Mouse (Mus musculus) cerebellum, adult (tissue): ENCODE measurements around the gene Thra.
"Not testable (repeated sequence)": the region's sequence is repeated elsewhere in the genome, so short reads cannot be mapped to it uniquely, and the experiment has no call there.

Source experiments
- ATAC-seq: cut with Nextera tagmentation; 2 replicates; pipeline ENCODE4 v1.9.2; 2017; ENCODE audit warnings: mild to moderate bottlenecking, moderate library complexity, mixed read lengths; ENCODE audit not compliant: insufficient number of reproducible peaks, low FRiP score, low TSS enrichment

Gene Thra

DNA sequence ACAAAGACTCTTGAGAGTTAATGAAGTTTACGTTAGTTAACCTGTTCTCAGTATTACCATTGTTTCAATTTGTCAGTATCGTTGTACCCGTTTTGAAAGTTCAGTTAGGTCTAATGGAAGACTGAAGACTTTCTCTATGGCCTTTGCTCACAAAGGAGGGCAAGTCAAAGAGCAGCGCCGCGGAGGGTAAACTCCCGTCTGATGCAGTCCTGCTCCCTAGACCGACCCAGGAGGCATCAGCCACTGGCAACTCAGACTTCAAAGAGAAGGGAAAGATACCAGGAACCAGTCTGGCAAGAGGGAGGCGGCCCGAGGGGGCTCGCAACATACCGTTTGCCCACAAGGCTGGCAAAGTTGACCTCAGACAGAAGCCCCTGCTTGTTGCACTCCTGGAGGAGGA is 26.7 kb upstream of the Thra start:
- ATAC-seq, result no peak

DNA sequence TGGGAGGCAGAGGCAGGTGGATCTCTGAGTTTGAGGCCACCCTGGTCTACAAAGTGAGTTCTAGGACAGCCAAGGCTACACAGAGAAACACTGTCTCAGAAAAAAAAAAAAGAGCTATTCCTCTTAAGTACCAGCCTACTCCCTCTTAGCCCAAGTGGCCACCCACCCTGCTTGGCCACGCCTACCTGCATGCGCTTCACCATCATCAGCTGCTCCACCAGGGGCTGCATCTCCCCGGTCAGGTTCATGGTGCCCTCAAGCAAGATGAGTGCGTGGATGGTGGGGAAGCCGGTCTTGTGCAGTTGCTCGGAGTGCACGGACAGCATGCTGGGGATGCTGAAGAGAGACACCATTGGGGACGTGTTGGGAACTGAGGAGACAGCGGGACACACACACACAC is 24.5 kb upstream of the Thra start:
- ATAC-seq, result no peak

DNA sequence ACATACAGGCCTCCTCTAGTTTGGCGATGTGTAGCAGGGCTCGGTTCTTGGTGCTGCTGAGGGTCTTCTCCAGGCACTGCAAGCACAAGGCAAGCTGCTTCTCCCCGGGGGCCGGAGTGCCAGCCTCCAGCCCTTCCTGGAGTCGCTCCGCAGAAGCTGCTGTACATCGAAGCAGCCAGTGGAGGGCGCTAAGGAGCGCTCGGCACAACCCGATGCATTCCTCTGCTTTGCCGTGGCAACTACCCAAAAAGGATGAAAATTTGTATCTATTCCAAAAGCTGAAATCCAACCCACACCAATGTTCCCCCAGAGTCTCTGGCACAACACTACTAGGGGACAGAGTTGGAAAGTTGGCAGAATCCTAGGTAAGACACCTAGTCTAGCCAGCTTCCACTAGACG is 22.5 kb upstream of the Thra start:
- ATAC-seq, result 0 out of 2 replicates have a peak, but pooled peaks have one; percentile 31

DNA sequence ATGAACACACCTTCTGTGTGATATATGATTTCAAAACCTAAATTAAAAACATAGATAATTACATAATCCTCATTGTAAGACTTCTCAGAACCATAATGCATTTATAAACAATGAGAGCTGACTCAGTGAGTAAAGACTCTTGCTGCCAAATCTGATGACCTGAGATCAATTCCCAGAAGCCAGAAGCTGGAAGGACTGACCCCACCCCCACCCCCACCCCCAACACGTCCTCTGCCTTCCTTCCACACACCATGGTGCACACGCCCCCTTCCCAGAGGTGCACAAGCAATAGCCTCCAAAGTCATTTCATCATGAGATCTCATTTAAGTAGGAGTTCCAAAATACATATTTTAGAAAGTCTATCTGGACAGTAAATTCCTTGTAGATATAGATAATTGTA is 19.7 kb upstream of the Thra start:
- no peak for ATAC-seq

DNA sequence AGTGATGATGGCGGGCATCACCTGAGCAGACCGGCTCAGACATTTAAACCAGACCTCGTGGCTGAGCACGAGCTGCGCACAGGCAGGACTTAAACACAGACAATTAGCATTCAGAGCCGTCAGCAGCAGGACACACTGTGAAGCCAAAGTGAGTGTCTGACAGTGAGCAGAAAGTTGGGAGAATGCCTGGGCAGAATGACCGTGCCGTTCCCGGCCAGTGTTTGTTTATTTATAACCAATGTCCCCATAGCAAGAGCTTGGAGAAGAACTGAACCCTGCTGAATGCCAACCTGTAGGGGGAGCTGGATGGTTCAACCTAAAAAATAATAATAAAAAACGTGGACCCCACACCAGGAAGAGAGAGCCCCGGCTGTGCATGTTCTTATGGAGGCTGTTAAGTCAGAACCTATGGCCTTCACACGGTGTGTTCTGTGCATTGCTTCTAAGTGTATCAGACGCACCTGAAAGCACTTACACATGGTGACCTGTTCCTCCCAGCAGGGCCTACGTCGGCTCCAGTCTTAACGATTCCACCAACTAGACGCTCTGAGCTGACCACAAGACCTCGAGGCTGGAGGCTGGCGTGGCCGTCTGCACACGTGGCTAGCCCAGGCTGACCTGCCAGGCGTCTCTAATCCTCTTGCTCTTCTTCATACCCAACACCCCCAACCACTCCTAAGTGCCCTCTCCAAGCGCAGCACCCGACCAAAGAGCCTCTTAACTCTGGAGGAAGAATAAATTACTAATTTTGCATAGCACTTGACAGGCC is 18.8 kb upstream of the Thra start:
- ATAC-seq, result no peak

DNA sequence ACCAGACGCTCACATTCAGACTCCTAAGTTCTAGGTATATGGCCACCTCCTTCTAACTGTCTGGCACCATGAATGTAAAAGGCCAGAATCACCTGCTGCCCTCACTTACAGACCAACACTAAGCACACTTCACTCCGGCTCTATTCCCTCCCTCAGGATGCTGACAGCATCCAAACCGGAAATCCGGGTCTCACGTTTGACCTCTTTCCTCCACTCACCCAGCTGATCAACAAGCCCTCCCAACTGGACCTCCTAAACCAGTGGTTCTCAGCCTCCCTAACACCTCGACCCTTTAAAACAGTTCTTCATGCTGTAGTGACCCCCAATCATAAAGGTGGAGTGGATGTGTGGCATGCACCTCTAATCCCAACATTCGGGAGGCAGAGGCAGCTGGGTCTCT is 17.3 kb upstream of the Thra start:
- no peak for ATAC-seq

DNA sequence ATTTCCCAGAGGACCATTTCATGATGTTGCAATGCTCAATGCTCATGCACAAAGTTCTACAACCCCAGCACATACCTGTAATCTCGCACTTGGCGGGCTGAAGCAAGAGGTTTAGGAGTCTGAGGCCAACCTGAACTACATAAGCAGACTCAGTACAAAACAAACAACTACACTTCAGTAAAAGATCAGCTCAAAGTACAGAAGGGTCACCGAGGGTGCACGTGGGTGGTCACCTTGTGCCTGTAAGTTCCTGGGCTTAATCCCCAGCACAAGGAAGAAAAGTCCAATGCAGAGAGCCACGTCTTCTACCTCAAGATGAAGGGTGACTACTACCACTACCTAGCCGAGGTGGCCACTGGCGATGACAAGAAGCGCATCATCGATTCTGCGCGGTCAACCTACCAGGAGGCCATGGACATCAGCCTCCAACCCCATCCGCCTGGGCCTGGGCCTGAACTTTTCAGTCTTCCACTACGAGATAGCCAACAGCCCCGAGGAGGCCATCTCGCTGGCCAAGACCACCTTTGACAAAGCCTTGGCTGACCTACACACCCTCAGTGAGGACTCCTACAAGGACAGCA is 14.4 kb upstream of the Thra start:
- ATAC-seq, result no peak

DNA sequence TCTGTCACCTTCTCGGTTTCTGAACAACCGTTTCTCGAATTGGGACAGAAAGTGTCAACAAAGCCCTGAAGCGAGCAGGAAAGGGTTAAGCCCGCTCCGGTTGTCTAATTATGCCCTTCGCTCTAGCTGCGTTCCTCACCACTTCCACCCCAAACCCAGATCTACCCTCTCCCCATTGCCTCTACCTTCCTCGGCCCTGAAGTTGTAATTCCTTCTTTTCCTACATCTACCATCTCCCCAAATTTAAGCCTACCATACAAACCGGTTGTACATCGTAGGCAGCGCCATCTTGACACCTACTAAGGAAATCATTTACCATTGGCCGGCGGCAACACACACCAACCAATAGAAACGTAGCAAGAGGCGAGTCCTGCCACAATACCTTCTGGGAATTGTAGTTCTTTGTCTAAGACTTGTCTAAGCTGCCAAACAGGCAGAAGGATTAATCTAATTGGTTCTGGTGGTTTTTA is 11.3 kb upstream of the Thra start, which contains the start of gene Med24:
Gene Med24 (minus strand): TSS at position 317 of the 470 bp plus-strand sequence.
- ATAC-seq, result peak; percentile 97

DNA sequence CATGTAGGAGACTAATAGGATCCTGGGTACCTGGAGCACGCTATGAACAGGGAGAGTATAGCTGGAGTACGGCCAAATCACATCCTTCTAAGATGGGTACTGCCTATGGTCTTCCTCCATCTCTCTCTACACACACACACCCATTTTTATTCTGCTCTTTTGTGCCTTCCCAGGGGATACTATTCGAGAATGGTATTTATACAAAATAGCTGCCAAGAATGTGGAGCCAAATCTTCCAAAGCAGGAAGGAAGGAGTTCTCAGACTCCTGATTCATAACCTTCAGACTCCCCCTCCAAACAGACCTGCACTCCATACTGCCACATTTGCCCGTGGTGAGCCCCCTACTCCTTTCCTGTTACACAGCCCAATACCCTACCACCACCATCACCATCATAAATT is 9.7 kb upstream of the Thra start:
- ATAC-seq, result no peak

DNA sequence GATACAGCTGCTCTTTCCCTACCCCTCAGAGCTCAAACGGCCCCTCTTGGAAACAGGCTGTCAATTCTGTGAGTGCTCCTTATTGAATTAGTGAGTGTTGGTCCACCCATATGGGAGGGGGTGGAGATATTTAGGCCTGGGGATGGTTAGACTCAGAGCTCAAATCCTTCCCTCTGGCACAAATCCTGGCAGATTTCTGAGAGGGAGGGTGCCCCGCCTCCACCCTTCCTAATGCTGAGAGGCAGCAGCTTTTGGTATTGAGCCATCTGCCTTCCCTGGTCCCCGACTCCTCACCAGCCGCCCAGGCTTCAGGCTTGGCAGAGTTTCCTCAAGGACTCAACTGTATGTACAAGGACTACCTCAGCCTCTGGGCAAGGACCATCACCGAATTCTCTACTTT is 9.3 kb upstream of the Thra start:
- no peak for ATAC-seq

DNA sequence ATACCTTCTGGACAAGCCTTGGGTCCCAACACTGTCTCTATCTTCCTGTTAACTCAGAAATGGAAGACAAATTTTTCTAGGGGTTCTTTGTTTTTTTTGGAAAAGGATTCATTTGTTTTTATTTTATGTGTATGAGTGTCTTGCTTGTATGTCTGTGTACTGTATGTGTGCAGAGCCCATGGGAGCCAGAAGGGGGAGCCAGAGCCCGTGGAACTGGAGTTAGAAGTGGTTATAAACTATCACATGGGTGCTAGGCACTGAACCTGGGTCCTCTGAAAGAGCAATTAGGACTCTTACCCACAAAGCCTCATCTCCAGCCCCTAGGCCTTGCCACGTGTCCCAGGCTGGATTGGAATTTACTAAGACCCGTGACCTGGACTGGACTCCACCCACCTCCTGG is 6.4 kb upstream of the Thra start:
- ATAC-seq, result no peak

DNA sequence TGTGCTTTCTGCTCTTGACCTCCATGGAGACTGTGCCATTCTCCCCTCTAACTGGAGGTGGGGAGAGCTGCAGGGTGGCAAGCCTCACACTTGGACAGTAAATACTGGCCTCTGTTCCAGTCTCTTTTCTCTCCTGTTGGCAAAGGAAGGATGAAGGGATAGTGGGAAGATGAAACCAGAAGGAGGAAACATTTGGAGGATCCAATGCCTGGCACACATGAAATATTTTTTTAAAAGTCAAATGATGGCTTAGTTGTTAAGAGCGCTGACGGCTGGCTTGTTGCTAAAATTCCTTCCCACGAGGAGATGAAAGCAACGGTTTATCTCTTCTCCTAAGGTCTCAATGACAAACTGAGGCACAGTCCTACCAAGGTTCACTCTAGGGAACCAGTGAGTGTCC is 5.3 kb upstream of the Thra start:
- ATAC-seq, result no peak

DNA sequence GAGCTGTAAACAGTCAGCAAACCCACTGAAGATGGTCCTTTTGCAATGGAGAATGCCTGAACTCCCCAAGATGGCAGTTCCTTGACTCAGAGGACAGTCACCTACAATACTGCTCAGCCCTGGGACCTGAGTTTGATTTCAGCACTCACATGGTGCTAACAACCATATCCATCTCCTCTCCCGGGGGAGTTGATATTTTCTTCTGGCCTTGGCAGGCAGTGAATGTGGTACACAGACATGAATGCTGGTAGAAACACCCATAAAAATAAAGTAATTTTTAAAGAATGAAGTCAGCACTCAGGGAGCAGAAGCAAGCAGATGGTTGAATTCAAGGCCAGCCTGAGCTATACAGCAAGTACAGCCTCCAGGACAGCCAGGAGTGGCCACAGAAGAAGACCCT is 4.3 kb upstream of the Thra start:
- no peak for ATAC-seq

DNA sequence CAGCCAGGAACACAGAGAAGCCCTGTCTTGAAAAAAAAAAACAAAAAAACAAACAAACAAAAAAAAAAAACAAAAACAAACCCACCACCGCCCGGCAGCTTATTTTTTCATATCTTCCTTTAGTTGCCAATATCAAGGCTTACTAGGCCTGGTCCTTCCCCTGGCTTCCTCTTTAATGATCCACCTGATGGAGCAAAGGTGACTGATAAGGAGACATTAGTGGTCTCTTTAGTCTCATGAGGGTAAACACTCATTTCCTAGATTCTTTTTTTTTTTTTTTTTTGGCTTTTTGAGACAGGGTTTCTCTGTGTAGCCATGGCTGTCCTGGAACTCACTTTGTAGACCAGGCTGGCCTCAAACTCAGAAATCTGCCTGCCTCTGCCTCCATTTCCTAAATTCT is 3.2 kb upstream of the Thra start:
- not testable (repeated sequence) for ATAC-seq

DNA sequence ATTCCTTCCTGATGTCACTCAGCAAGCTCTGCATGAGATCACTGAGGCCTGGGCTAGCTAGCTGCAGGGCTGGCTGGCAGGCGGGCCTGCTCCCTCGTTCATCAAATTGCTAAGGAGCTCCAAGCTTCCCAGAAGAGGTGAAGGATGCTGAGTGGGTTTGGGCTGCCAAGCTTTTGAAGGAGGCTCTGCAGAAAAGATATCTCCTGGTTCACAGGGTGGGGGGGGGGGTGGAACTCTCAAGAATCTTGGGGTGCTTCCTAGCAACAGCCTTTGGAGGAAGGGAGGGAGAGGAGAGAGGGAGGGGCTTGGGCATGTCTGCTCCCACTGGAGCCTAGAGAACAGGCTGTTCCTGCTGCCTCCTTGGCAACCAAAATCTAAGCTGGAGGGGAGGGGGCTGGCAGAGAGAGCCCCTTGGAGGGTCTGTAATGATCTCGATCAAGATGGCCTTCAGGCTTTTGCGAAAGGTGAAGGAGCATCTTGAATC is 2.0 kb upstream of the Thra start:
- ATAC-seq, result no peak

DNA sequence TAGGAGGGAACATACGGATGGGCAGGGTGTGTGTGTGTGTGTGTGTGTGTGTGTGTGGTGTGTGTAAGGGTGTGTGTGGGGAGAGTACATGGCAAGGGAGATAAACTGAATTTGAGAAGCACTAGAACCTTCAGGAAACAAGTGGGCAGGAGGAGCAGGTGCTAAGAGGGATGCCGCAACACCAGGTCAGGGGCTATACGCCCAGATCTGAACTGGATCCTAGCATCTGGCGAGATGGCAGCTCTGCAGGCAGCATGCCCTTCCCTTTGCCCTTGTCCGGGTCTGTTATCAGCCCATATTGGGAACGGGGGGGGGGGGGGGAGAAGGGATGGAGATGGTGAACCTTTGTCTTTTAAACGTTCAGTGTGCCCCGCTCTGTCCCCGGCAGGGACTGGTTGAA is 1.5 kb upstream of the Thra start:
- ATAC-seq, result no peak

DNA sequence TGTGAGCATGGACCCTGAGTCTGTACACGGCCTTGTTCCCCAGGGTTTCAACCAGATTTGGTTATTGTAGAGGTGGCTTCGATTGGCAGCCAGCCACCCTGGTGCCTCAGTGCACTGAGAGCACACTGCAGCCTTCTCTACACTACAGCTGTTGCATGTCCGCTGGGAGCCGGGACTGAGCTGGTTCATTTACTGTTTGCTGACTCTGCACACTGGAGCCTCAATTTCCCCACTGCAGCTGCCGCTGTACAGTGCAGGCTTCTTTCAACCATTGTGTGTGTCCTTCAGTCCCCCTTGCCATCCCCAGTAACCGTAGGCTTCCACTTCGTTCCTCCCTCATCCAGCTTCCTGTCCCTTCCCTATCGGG is 429 bp upstream of the Thra start:
- ATAC-seq, result no peak

DNA sequence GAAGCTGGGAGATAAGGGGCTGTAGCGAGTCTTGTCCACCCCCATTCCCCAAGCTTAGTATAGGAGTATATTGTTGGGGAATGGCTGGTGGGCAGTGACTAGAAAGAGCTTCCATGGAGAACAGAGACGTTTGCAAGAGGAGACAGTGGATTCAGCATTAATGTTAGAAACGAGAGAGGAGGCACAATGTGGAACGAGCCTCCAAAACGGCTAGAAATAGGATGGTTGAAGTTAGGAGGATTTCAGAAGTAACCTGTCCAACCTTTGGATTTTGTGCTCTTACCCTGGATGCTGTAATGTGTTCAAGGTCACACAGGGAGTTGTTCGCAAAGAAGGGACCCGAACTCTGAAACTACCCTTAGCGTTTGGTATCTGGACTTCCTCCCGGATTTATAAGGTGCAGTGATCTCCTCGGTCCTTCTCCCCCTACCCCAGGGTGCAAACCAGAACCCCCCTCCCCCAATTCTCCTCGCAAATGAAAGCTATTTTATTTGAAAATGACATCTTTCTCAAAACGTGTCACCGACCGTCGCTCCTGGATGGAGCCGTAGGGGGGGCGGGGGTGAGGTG is 698 bp downstream of the Thra start:
- no peak for ATAC-seq

DNA sequence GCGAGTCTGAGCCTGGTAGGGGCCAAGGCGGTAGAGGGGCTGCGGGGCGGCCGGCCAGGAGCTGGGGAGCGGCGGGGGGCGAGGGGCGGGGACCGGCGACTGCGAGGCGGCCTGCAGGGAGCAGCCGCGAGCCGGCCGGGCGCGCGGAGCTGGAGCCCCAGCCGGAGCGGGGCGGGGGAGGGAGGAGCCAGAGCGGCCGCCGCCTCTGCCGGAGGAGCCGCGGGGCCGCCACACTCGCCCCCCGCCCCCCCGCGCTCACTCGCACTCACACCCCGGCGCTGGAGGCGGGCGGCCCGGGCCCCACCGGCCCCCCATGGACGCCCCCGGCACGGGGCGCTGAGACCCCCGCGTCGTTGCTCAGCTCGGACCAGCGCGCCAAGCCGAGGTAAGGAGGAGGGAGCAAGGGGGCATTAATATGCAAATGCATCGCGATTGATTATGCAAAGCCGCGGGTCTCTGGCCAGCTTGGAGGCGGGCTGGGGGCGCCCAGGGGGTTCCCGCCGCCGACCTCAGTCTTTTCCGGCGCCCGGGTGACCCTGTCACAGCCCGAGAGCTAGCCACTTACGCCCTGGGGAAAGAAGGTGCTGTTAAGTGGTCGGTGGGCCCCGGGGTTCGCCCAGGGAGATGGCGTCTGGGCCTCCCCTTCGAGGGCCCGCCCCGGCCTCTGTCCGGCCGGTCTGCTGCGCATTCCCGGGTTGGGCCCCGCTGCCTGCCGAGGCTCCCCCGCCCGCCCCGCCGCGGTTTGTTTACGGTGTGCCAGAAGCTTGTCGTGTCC is 1.4 kb downstream of the Thra start:
- ATAC-seq, result peak; percentile 49; the same call in 1 of the 2 replicates

DNA sequence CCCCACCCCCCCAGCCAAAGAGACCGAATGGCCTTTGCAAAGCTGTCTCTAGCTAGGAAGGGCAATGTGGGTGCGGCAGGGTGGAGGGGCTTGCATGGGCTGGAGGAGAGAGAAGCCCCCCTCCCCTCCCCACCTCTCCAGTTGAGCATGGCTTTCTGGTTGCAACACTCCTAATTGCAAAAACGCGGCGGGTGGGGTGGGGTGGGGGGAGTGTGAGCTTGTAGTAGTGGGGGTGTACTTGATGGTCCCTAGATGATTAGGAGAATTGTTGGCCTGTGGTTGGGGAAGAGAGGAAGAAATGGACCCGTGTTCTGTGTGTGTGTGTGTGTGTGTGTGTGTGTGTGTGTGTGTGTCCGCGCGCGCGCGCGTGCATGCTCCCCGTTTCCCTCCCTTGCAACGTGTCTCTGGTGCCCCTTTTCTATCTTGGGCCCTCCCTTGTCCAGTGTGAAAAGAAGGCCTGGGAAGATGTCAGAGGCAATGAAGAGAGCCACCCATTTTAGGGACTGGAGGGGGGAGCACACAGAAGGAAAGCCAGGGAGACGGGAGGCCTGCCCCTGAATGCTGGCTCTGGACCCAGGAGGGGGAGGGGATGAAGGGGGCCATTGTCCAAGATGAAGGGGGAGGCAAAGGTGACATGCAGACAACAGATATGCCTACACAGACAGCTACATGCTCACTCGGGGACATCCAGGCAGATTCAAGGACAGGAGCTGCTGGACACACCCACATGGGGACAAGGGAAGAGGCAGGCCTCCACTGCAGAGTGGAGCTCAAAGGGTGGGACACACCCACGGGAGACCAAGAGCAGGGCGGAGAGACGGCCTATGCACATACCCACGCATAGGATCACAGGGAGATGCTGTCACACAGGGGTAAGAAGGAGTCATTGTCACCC is 2.2 kb downstream of the Thra start:
- ATAC-seq, result no peak
